Mouse (Mus musculus) lung, postnatal 0 days (tissue): Measurements from ENCODE around the gene Nalcn.

Experiments used
- CTCF ChIP-seq: IDR thresholded peaks from 2 replicates; pipeline ENCODE4 v1.5.1; 2016; ENCODE audit warnings: antibody characterized with exemption, mild to moderate bottlenecking
- EP300 ChIP-seq: IDR thresholded peaks from 2 replicates; pipeline ENCODE4 v1.6.1; 2016; ENCODE audit warnings: antibody characterized with exemption, mild to moderate bottlenecking, control low read depth

GRCm38 (mm10) chr14:123582433-123582832 lies 44.5 kb downstream of the Nalcn start:
- TF ChIP-seq CTCF, result no peak
- TF ChIP-seq EP300, result no peak
